Mouse (Mus musculus): ENCODE results near the gene Cenpb. TPM values are rescaled to one million over a fixed set of nuclear protein-coding genes. Genes with fewer than 3 reads are reported as not detected.

The Cenpb gene
- polyA plus RNA-seq, 1 experiment: 130 TPM

DNA sequence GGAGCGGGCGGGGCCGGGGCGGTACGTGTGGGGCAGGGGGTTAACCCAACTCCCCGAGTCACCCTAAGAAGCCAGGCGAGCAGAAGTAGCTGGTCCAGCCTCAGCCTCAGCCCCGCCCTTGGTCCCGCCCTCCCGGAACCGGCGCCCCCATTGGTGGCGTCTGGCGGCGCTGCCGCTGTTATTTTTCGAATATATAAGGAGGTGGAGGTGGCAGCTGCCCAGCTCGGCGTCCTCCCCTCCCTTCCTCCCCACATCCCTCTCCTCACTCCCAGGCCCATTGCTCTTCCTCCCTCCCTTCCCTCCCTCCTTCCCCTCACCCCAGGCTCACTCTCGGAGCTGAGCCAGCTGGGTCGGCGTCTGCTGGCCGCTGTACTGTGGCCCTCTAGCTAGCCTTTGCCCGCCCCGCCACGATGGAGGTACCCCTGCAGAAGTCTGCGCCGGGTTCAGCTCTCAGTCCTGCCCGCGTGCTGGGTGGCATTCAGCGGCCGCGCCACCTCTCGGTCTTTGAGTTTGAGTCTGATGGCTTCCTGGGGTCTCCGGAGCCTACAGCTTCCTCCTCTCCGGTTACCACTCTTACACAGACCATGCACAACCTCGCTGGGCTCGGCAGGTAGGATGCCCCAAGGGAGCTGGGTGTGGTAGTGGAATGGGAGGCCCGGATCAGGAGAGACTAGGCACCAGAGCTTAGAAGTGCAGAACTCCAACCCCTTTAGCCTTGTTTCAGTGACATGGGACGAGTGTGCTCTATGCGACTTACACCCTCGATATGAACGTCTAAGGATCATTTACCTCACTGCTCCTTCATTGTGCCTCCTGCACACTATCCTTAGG, 7.1 kb upstream of the Cenpb start, which contains the start of the genes Cdc25b and Spef1:
TSS of gene Cdc25b (plus strand) at position 179 of the 831 bp plus-strand sequence.
TSS of gene Spef1 (minus strand) at position 512 of the 831 bp plus-strand sequence.
- H3K4me3 ChIP-seq: peak within 1 kb of the TSS; percentile 54

DNA sequence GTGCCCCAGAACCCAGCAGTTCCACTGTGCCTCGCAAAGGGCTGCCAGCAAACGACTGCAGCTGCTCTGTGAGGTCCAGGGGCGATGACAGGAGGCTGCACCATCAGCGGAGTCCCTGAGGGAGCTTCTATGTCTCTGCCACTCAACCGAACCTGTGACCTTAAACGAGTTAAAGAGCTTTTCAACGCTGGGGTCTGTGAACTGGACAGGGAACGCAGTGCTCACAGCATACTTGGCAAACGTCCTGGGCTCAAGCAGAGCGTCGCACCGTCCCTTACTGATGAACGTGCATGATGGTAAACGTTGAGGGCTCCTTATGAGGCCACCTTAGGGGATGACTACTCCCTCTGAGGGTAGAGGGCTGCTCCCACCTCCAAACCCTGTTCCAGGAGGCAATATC, 6.5 kb upstream of the Cenpb start:
- H3K79me2 ChIP-seq (ENCODE audit: control insufficient read depth, insufficient read depth): peaks cover 21% of the 10 kb centered on the region
- TF ChIP-seq REST (IDR thresholded peaks at IDR 0.05; ENCODE audit: insufficient read depth, insufficient read length): no peak
- no peak for TF ChIP-seq MAX (IDR thresholded peaks at IDR 0.05; ENCODE audit: low read depth)
- no peak for TF ChIP-seq TCF12 (IDR thresholded peaks at IDR 0.05; ENCODE audit: insufficient read depth, poor library complexity, severe bottlenecking)
- TF ChIP-seq SRF (IDR thresholded peaks at IDR 0.05; ENCODE audit: control insufficient read depth, insufficient read length, low read depth): no peak
- peak; percentile 81 to 96 (median 94) for TF ChIP-seq MYOD1 (IDR thresholded peaks at IDR 0.05; ENCODE audit: control insufficient read depth in 1 of 3, insufficient read length in 2 of 3, low read depth in 2 of 3)
- TF ChIP-seq USF1 (IDR thresholded peaks at IDR 0.05; ENCODE audit: low read depth): no peak
- TF ChIP-seq POLR2AphosphoS2 (IDR thresholded peaks at IDR 0.05; ENCODE audit: insufficient read length, low read depth): no peak
- no peak for TF ChIP-seq POLR2A (IDR thresholded peaks at IDR 0.05; ENCODE audit: insufficient read length, low read depth)
- peak in 1 of 3 experiments; percentile 74 for TF ChIP-seq MYOG (IDR thresholded peaks at IDR 0.05; ENCODE audit: control insufficient read depth in 1 of 3, insufficient read depth in 1 of 3, insufficient read length in 2 of 3, low read depth in 2 of 3)
- TF ChIP-seq CEBPB (IDR thresholded peaks at IDR 0.05; ENCODE audit: insufficient read depth, poor library complexity, severe bottlenecking): no peak
- no peak for TF ChIP-seq E2F4 (IDR thresholded peaks at IDR 0.05; ENCODE audit: insufficient read depth)
- peak; percentile 47 for TF ChIP-seq TCF3 (IDR thresholded peaks at IDR 0.05; ENCODE audit: insufficient read length, low read depth)
- peak overlapping the region; percentile 98 for H3K4me2 ChIP-seq (ENCODE audit: low read depth)
- H3ac ChIP-seq (ENCODE audit: control insufficient read depth, insufficient read length): no peak overlapping the region
- H3K36me3 ChIP-seq (ENCODE audit: control insufficient read depth, insufficient read depth): no peaks in the 10 kb centered on the region
- H3K27me3 ChIP-seq (ENCODE audit: control insufficient read depth, insufficient read depth, insufficient read length): no peaks in the 10 kb centered on the region
- H3K4me3 ChIP-seq: peak overlapping the region; percentile 54

More for the DNA sequence above, 7.1 kb upstream of the Cenpb start, which contains the start of the genes Cdc25b and Spef1:
- Histone ChIP-seq H3ac (ENCODE audit: control insufficient read depth, insufficient read length) (peak within 1 kb of the TSS; percentile 14), H3K4me2 (ENCODE audit: low read depth) (peak within 1 kb of the TSS; percentile 98), H3K27me3 (ENCODE audit: control insufficient read depth, insufficient read depth, insufficient read length) (no peaks in the 10 kb centered on the region), H3K79me2 (ENCODE audit: control insufficient read depth, insufficient read depth) (peaks cover 21% of the 10 kb centered on the region), H3K36me3 (ENCODE audit: control insufficient read depth, insufficient read depth) (peaks cover 5% of the 10 kb centered on the region)
- peak; percentile 69 for TF ChIP-seq E2F4 (IDR thresholded peaks at IDR 0.05; ENCODE audit: insufficient read depth)
- peak in 1 of 3 experiments; percentile 10 for TF ChIP-seq MYOG (IDR thresholded peaks at IDR 0.05; ENCODE audit: control insufficient read depth in 1 of 3, insufficient read depth in 1 of 3, insufficient read length in 2 of 3, low read depth in 2 of 3)
- no peak for TF ChIP-seq REST (IDR thresholded peaks at IDR 0.05; ENCODE audit: insufficient read depth, insufficient read length)
- TF ChIP-seq POLR2A (IDR thresholded peaks at IDR 0.05; ENCODE audit: insufficient read length, low read depth): peak; percentile 78
- TF ChIP-seq POLR2AphosphoS2 (IDR thresholded peaks at IDR 0.05; ENCODE audit: insufficient read length, low read depth): peak; percentile 70
- TF ChIP-seq MYOD1 (IDR thresholded peaks at IDR 0.05; ENCODE audit: control insufficient read depth in 1 of 3, insufficient read length in 2 of 3, low read depth in 2 of 3): peak in 2 of 3 experiments; percentile 43 to 60

DNA sequence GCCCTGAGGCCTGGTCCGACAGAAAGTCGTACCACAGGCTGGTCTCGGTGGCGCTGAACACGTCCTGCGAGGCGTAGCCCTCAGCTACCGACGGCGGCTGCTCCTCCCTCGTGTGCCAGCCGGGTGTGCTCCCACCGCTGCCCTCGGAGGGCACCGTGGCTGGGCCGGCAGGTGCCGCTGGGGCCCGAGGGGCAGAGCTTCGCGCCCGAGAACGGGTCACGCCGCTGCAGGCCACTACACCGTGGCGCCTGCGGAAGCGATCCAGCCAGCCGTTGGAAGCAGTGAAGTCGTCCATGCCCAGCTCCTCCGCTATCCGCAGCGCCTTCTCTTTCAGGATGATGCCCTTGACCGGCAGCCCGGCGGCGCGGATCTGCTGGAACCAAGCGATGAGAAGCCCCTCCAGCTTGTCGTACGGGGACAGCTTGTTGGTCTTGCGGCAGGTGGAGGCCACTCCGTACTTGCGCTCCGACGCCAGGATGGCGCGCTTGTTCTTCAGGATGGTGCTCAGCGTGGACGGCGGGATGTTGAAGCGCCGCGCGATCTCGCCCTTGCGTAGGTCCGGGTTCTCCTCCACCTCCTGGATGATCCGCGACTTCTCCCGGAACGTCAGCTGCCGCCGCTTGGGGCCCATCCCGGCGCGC, 501 bp downstream of the Cenpb start:
- Histone ChIP-seq H3K4me2 (ENCODE audit: low read depth) (peak overlapping the region; percentile 92), H3K27me3 (ENCODE audit: control insufficient read depth, insufficient read depth, insufficient read length) (no peaks in the 10 kb centered on the region), H3K36me3 (ENCODE audit: control insufficient read depth, insufficient read depth) (no peaks in the 10 kb centered on the region), H3K79me2 (ENCODE audit: control insufficient read depth, insufficient read depth) (peaks cover 36% of the 10 kb centered on the region), H3K4me3 (peak overlapping the region; percentile 80), H3ac (ENCODE audit: control insufficient read depth, insufficient read length) (peak overlapping the region; percentile 58)
- TF ChIP-seq POLR2AphosphoS2 (IDR thresholded peaks at IDR 0.05; ENCODE audit: insufficient read length, low read depth): peak; percentile 67
- no peak for TF ChIP-seq CEBPB (IDR thresholded peaks at IDR 0.05; ENCODE audit: insufficient read depth, poor library complexity, severe bottlenecking)
- TF ChIP-seq E2F4 (IDR thresholded peaks at IDR 0.05; ENCODE audit: insufficient read depth): no peak
- no peak for TF ChIP-seq TCF3 (IDR thresholded peaks at IDR 0.05; ENCODE audit: insufficient read length, low read depth)
- peak in 1 of 3 experiments; percentile 24 for TF ChIP-seq MYOD1 (IDR thresholded peaks at IDR 0.05; ENCODE audit: control insufficient read depth in 1 of 3, insufficient read length in 2 of 3, low read depth in 2 of 3)
- TF ChIP-seq SRF (IDR thresholded peaks at IDR 0.05; ENCODE audit: control insufficient read depth, insufficient read length, low read depth): no peak
- peak in 2 of 3 experiments; percentile 13 to 38 for TF ChIP-seq MYOG (IDR thresholded peaks at IDR 0.05; ENCODE audit: control insufficient read depth in 1 of 3, insufficient read depth in 1 of 3, insufficient read length in 2 of 3, low read depth in 2 of 3)
- no peak for TF ChIP-seq TCF12 (IDR thresholded peaks at IDR 0.05; ENCODE audit: insufficient read depth, poor library complexity, severe bottlenecking)
- no peak for TF ChIP-seq REST (IDR thresholded peaks at IDR 0.05; ENCODE audit: insufficient read depth, insufficient read length)
- no peak for TF ChIP-seq POLR2A (IDR thresholded peaks at IDR 0.05; ENCODE audit: insufficient read length, low read depth)
- TF ChIP-seq USF1 (IDR thresholded peaks at IDR 0.05; ENCODE audit: low read depth): no peak
- no peak for TF ChIP-seq MAX (IDR thresholded peaks at IDR 0.05; ENCODE audit: low read depth)

DNA sequence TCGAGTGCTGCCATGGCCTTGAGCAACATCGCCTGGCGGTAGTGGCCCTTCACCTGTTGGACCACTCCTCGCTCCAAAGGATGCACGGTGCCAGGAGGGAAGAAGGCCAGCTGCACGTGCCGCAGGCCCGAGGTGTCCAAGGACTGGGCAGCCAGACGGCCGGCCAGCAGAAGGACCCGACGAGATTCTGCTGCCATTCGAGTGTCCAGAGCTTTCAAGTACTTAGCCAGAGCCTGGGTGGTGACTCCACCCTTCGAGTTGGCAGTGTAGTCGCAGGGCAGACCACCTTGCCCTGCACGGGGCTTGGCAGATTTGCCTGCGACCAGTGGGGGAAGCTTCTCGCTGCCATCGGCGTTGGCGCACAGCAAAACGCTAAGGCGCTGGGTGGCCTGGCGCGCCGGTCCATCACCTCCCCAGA, 1.0 kb downstream of the Cenpb start:
- TF ChIP-seq SRF (IDR thresholded peaks at IDR 0.05; ENCODE audit: control insufficient read depth, insufficient read length, low read depth): no peak
- no peak for TF ChIP-seq CEBPB (IDR thresholded peaks at IDR 0.05; ENCODE audit: insufficient read depth, poor library complexity, severe bottlenecking)
- Histone ChIP-seq H3K79me2 (ENCODE audit: control insufficient read depth, insufficient read depth) (peaks cover 36% of the 10 kb centered on the region), H3K27me3 (ENCODE audit: control insufficient read depth, insufficient read depth, insufficient read length) (no peaks in the 10 kb centered on the region)

More for the DNA sequence above, 1.0 kb downstream of the Cenpb start:
- peak overlapping the region; percentile 80 for H3K4me3 ChIP-seq
- no peaks in the 10 kb centered on the region for H3K36me3 ChIP-seq (ENCODE audit: control insufficient read depth, insufficient read depth)
- peak overlapping the region; percentile 92 for H3K4me2 ChIP-seq (ENCODE audit: low read depth)
- peak overlapping the region; percentile 58 for H3ac ChIP-seq (ENCODE audit: control insufficient read depth, insufficient read length)

Measured in myocyte (in vitro differentiated cells).